Mouse (Mus musculus): ENCODE measurements around the gene Magi1.

DNA sequence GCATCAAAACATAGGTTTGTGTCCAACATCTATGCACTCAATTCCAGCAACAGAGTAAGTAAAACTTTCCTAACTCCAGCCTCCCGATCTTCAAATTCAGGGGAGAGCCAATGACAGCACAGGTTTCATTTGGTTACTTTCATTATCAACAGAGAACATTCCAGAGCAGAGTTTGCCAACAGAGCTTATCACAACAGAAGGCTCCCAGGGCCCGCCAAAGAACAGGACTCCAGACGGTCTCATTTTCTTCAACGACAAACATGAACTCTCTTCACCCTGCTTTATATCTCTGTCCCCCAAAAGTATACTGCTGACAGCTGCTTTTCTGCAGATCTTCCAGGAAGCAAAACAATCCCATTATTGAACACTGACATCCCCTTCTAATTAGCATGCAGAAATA, 481.3 kb downstream of the Magi1 start:
- TF ChIP-seq EP300 (IDR thresholded peaks at IDR 0.05; ENCODE audit: insufficient read depth, low read depth, low read length) (no peak), POLR2A (IDR thresholded peaks at IDR 0.05; ENCODE audit: insufficient read depth, low read depth, low read length) (no peak), CTCF (IDR thresholded peaks at IDR 0.05) (no peak)
